Mouse (Mus musculus): ENCODE data around the gene Gm20518. TPM values are rescaled to one million over a fixed set of nuclear protein-coding genes. Genes with fewer than 3 reads are reported as not detected.

Gm20518 gene
- total RNA-seq, 2 experiments from 2014 or later, result 1.9 to 2.9 TPM

- DNase-seq (ENCODE audit: low spot score in 2 of 2), result no peak
- intact Hi-C loops (cut with DNase I), result no loop called here
Measured at GRCm38 (mm10) chr16:17826500-17826899, 65.0 kb downstream of the Gm20518 start.

- DNase-seq (ENCODE audit: low spot score in 2 of 2), result no peak
- intact Hi-C loops (cut with DNase I), result no loop called here
Measured at GRCm38 (mm10) chr16:17816528-17816927, 74.9 kb downstream of the Gm20518 start.

GRCm38 (mm10) chr16:17815411-17816402 is 75.8 kb downstream of the Gm20518 start:
- peak; percentile 59 to 63 for DNase-seq (ENCODE audit: low spot score in 2 of 2)

GRCm38 (mm10) chr16:17813173-17813572 is 78.3 kb downstream of the Gm20518 start:
- intact Hi-C loops (cut with DNase I), result loop anchor here (2.0 to 5.0 kb wide), 2 partner anchors 68 to 256 kb away; no protein-coding TSS in a partner anchor
- DNase-seq (ENCODE audit: low spot score in 2 of 2), result no peak

More at GRCm38 (mm10) chr16:17815411-17816402, 75.8 kb downstream of the Gm20518 start:
- intact Hi-C loops (cut with DNase I), result no loop called here

- DNase-seq (ENCODE audit: low spot score in 2 of 2), result peak in 1 of 2 experiments; percentile 59
- intact Hi-C loops (cut with DNase I), result loop anchor here (2.0 to 5.0 kb wide), 2 partner anchors 67 to 255 kb away; no protein-coding TSS in a partner anchor
Measured at GRCm38 (mm10) chr16:17812120-17812519, 79.4 kb downstream of the Gm20518 start.

GRCm38 (mm10) chr16:17809711-17810110 is 81.8 kb downstream of the Gm20518 start:
- DNase-seq (ENCODE audit: low spot score in 2 of 2), result no peak
- intact Hi-C loops (cut with DNase I), result loop anchor here (5.0 kb wide), 1 partner anchor 252 kb away; no protein-coding TSS in a partner anchor

- intact Hi-C loops (cut with DNase I), result no loop called here
- DNase-seq (ENCODE audit: low spot score in 2 of 2), result no peak
Measured at GRCm38 (mm10) chr16:17809125-17809524, 82.3 kb downstream of the Gm20518 start.

GRCm38 (mm10) chr16:17807192-17808009 is 84.1 kb downstream of the Gm20518 start:
- intact Hi-C loops (cut with DNase I), result no loop called here
- DNase-seq (ENCODE audit: low spot score in 2 of 2), result peak; percentile 92 to 94

GRCm38 (mm10) chr16:17806581-17807191 is 84.8 kb downstream of the Gm20518 start:
- peak; percentile 28 to 57 for DNase-seq (ENCODE audit: low spot score in 2 of 2)
- intact Hi-C loops (cut with DNase I), result no loop called here

GRCm38 (mm10) chr16:17804982-17805381 is 86.5 kb downstream of the Gm20518 start:
- DNase-seq (ENCODE audit: low spot score in 2 of 2), result no peak
- intact Hi-C loops (cut with DNase I), result no loop called here

- no peak for DNase-seq (ENCODE audit: low spot score in 2 of 2)
- intact Hi-C loops (cut with DNase I), result no loop called here
Measured at GRCm38 (mm10) chr16:17804449-17804912, 87.0 kb downstream of the Gm20518 start.

GRCm38 (mm10) chr16:17803675-17804448 is 87.6 kb downstream of the Gm20518 start:
- intact Hi-C loops (cut with DNase I), result no loop called here
- DNase-seq (ENCODE audit: low spot score in 2 of 2), result no peak

GRCm38 (mm10) chr16:17802839-17803674 is 88.4 kb downstream of the Gm20518 start:
- DNase-seq (ENCODE audit: low spot score in 2 of 2), result peak; percentile 54 to 76
- intact Hi-C loops (cut with DNase I), result no loop called here

- intact Hi-C loops (cut with DNase I), result no loop called here
- no peak for DNase-seq (ENCODE audit: low spot score in 2 of 2)
Measured at GRCm38 (mm10) chr16:17802456-17802838, 89.0 kb downstream of the Gm20518 start.

- DNase-seq (ENCODE audit: low spot score in 2 of 2), result no peak
- intact Hi-C loops (cut with DNase I), result no loop called here
Measured at GRCm38 (mm10) chr16:17801777-17802455, 89.6 kb downstream of the Gm20518 start.

- intact Hi-C loops (cut with DNase I), result no loop called here
Measured at GRCm38 (mm10) chr16:17799584-17799983, 91.9 kb downstream of the Gm20518 start.

More at GRCm38 (mm10) chr16:17799584-17799983, 91.9 kb downstream of the Gm20518 start:
- no peak for DNase-seq (ENCODE audit: low spot score in 2 of 2)

Measured in left cerebral cortex, postnatal 25 days (tissue).